Mouse (Mus musculus) brain, embryonic 14.5 days (tissue): ENCODE results near the gene Aplp1.

Source experiments
- CTCF ChIP-seq: fragments of 200-500 bp; IDR thresholded peaks from 2 replicates; pipeline ENCODE4 v1.5.1; 2012; ENCODE audit warnings: inconsistent platforms, mild to moderate bottlenecking, moderate library complexity, borderline replicate concordance; ENCODE audit not compliant: insufficient read depth, insufficient read length; ENCODE audit errors: extremely low read depth
- POLR2A ChIP-seq: fragments of 200-500 bp; IDR thresholded peaks from 2 replicates; pipeline ENCODE4 v1.6.1; 2012; ENCODE audit warnings: mild to moderate bottlenecking, inconsistent platforms, borderline replicate concordance; ENCODE audit not compliant: poor library complexity, insufficient read depth, insufficient read length, severe bottlenecking; ENCODE audit errors: extremely low read depth

DNA sequence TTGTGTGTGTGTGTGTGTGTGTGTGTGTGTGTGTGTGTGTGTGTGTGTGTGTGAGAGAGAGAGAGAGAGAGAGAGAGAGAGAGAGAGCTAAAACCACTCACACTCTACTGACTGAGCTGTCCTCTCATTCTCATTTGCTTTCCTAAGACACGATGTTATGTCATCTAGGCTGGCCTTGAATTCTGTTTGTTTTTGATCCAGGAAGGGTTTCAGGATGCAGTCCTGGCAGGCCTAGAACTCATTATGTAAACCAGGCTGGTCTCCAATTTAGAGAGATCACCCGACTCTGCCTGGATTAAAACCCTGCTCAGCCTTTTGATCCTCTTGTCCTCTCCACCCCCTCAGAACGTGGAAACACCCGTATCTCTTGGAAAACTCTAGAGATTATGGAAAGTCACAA, 18.7 kb upstream of the Aplp1 start:
- TF ChIP-seq CTCF = no peak
- TF ChIP-seq POLR2A = no peak
